Mouse (Mus musculus) cerebellum, adult 11-12 months (tissue): ENCODE data around the gene Cacna1a.
"Not testable (repeated sequence)": the region's sequence is repeated elsewhere in the genome, so short reads cannot be mapped to it uniquely, and the experiment has no call there.

Experiments used
- DNase-seq: peaks from one replicate; pipeline ENCODE4 v3.0.0; 2022

The Cacna1a gene

GRCm38 (mm10) chr8:84485366-84485765 is 97.1 kb downstream of the Cacna1a start:
- DNase-seq: no peak

- peak; percentile 100 for DNase-seq
Observed at GRCm38 (mm10) chr8:84485864-84486263, 97.6 kb downstream of the Cacna1a start.

GRCm38 (mm10) chr8:84489223-84489622 is 101.0 kb downstream of the Cacna1a start:
- peak; percentile 82 for DNase-seq

- DNase-seq: peak; percentile 75
Observed at GRCm38 (mm10) chr8:84494541-84495084, 106.4 kb downstream of the Cacna1a start.

GRCm38 (mm10) chr8:84501181-84501580 is 112.9 kb downstream of the Cacna1a start:
- no peak for DNase-seq

- no peak for DNase-seq
Observed at GRCm38 (mm10) chr8:84501671-84502308, 113.5 kb downstream of the Cacna1a start.

GRCm38 (mm10) chr8:84502638-84503037 is 114.4 kb downstream of the Cacna1a start:
- DNase-seq: peak; percentile 73

GRCm38 (mm10) chr8:84507220-84507619 is 119.0 kb downstream of the Cacna1a start:
- DNase-seq: no peak

- DNase-seq: not testable (repeated sequence)
Observed at GRCm38 (mm10) chr8:84509764-84510163, 121.5 kb downstream of the Cacna1a start.

GRCm38 (mm10) chr8:84511621-84512020 is 123.4 kb downstream of the Cacna1a start:
- DNase-seq: peak; percentile 70

- DNase-seq: peak; percentile 54
Observed at GRCm38 (mm10) chr8:84513765-84514164, 125.5 kb downstream of the Cacna1a start.

- DNase-seq: no peak
Observed at GRCm38 (mm10) chr8:84518180-84518579, 129.9 kb downstream of the Cacna1a start.

GRCm38 (mm10) chr8:84518720-84519119 is 130.5 kb downstream of the Cacna1a start:
- no peak for DNase-seq

- no peak for DNase-seq
Observed at GRCm38 (mm10) chr8:84519767-84520626, 131.8 kb downstream of the Cacna1a start.

- no peak for DNase-seq
Observed at GRCm38 (mm10) chr8:84520999-84521398, 132.8 kb downstream of the Cacna1a start.

GRCm38 (mm10) chr8:84528036-84528435 is 139.8 kb downstream of the Cacna1a start:
- no peak for DNase-seq

- no peak for DNase-seq
Observed at GRCm38 (mm10) chr8:84529548-84529947, 141.3 kb downstream of the Cacna1a start.

GRCm38 (mm10) chr8:84532725-84533124 is 144.5 kb downstream of the Cacna1a start:
- DNase-seq: no peak

- no peak for DNase-seq
Observed at GRCm38 (mm10) chr8:84533341-84533740, 145.1 kb downstream of the Cacna1a start.

GRCm38 (mm10) chr8:84536917-84537316 is 148.7 kb downstream of the Cacna1a start:
- DNase-seq: no peak

- no peak for DNase-seq
Observed at GRCm38 (mm10) chr8:84539376-84539775, 151.1 kb downstream of the Cacna1a start.

GRCm38 (mm10) chr8:84542481-84542880 is 154.2 kb downstream of the Cacna1a start:
- DNase-seq: no peak

- no peak for DNase-seq
Observed at GRCm38 (mm10) chr8:84545522-84545921, 157.3 kb downstream of the Cacna1a start.

- peak; percentile 51 for DNase-seq
Observed at GRCm38 (mm10) chr8:84552457-84552856, 164.2 kb downstream of the Cacna1a start.
